7 mouse cellular contexts compared by ENCODE assay signal in genomic region chr4:141735206-141735560, GRCm38 (mm10). TPM values are rescaled to one million over a fixed set of nuclear protein-coding genes. Genes with fewer than 3 reads are reported as not detected.
A peak's percentile ranks its signal among the peaks of the same experiment; 100 is the strongest.
DNase-seq lines count a peak whose midpoint lies in the region; ATAC-seq and TF ChIP-seq lines count a peak whose summit lies in the region.

No protein-coding gene starts in this region.

- H3K4me2 ChIP-seq in lung, embryonic 16.5 days (ENCODE audit: low read depth, low read length) = peak overlapping the region; percentile 54
- peak overlapping the region; percentile 75 for H3K4me2 ChIP-seq in forebrain, embryonic 11.5 days (ENCODE audit: low read depth, low read length, severe bottlenecking)
- peak overlapping the region; percentile 61 for H3K4me2 ChIP-seq in limb, embryonic 11.5 days (ENCODE audit: low read depth, severe bottlenecking)

- no peaks in the 10 kb centered on the region for H3K36me3 ChIP-seq in lung, embryonic 16.5 days (ENCODE audit: control insufficient read depth, insufficient read depth, low read length)
- H3K36me3 ChIP-seq in forebrain, embryonic 11.5 days (ENCODE audit: control insufficient read depth, insufficient read depth, low read length) = no peaks in the 10 kb centered on the region
- no peaks in the 10 kb centered on the region for H3K36me3 ChIP-seq in limb, embryonic 11.5 days (ENCODE audit: control insufficient read depth, insufficient read depth, low read length)
- no peaks in the 10 kb centered on the region for H3K36me3 ChIP-seq in small intestine, adult 2 months (ENCODE audit: control insufficient read depth, insufficient read depth, low read length)

- H3K27me3 ChIP-seq in lung, embryonic 16.5 days (ENCODE audit: control insufficient read depth, insufficient read depth, low read depth, low read length) = no peaks in the 10 kb centered on the region
- no peaks in the 10 kb centered on the region for H3K27me3 ChIP-seq in forebrain, embryonic 11.5 days (ENCODE audit: control insufficient read depth, insufficient read depth, low read length)
- H3K27me3 ChIP-seq in limb, embryonic 11.5 days (ENCODE audit: control insufficient read depth, insufficient read depth, low read length) = no peaks in the 10 kb centered on the region
- no peaks in the 10 kb centered on the region for H3K27me3 ChIP-seq in small intestine, adult 2 months (ENCODE audit: control insufficient read depth, insufficient read depth, low read length)

- 25% methylated on average over 9 of the region's 9 CpGs for WGBS in lung, embryonic 16.5 days
- 23% methylated on average over 9 of the region's 9 CpGs for WGBS in forebrain, embryonic 11.5 days
- 25% methylated on average over 9 of the region's 9 CpGs for WGBS in limb, embryonic 11.5 days
- WGBS in small intestine, adult 2 months = 30% methylated on average over 9 of the region's 9 CpGs

- peak; percentile 4; the same call in 1 of the 2 replicates for ATAC-seq in lung, embryonic 16.5 days (ENCODE audit: low read depth)
- no peak; the same call in 1 of the 2 replicates for ATAC-seq in forebrain, embryonic 11.5 days (replicated peaks; ENCODE audit: low FRiP score)
- no peak for ATAC-seq in limb, embryonic 11.5 days (ENCODE audit: insufficient number of reproducible peaks, low FRiP score, low TSS enrichment, low read depth)

- DNase-seq in lung, adult 18-20 months = no peak
- DNase-seq in forebrain, embryonic 11.5 days (ENCODE audit: low spot score) = no peak
- no peak for DNase-seq in limb, embryonic 11.5 days (ENCODE audit: low spot score)
- DNase-seq in cerebellum, adult 9-11 months = no peak
- no peak for DNase-seq in urinary bladder, adult 2 months (ENCODE audit: low spot score)

- peaks cover 4% of the 10 kb centered on the region for H3K4me1 ChIP-seq in lung, embryonic 16.5 days (replicated peaks; ENCODE audit: control insufficient read depth, insufficient read depth, low read length)
- no peaks in the 10 kb centered on the region; the same call in 1 of the 2 replicates for H3K4me1 ChIP-seq in forebrain, embryonic 11.5 days (replicated peaks; ENCODE audit: control insufficient read depth, insufficient read depth, low read length)
- H3K4me1 ChIP-seq in limb, embryonic 11.5 days (ENCODE audit: control insufficient read depth, insufficient read depth, low read length) = no peaks in the 10 kb centered on the region
- peaks cover 24% of the 10 kb centered on the region for H3K4me1 ChIP-seq in small intestine, adult 2 months (ENCODE audit: control insufficient read depth, insufficient read depth, insufficient read length, low read length)

- H3K27ac ChIP-seq in lung, embryonic 16.5 days (ENCODE audit: low read length) = peak overlapping the region; percentile 37
- no peak overlapping the region for H3K27ac ChIP-seq in forebrain, embryonic 11.5 days (ENCODE audit: low read depth, low read length)
- H3K27ac ChIP-seq in limb, embryonic 11.5 days (replicated peaks; ENCODE audit: low read depth, low read length) = no peak overlapping the region
- H3K27ac ChIP-seq in small intestine, adult 2 months (ENCODE audit: insufficient read depth, low read depth, low read length) = peak overlapping the region; percentile 7; the same call in 1 of the 2 replicates

- H3K9me3 ChIP-seq in lung, embryonic 16.5 days (ENCODE audit: control insufficient read depth, low read length) = no peaks in the 10 kb centered on the region
- no peaks in the 10 kb centered on the region for H3K9me3 ChIP-seq in forebrain, embryonic 11.5 days (ENCODE audit: control insufficient read depth, low read length)
- H3K9me3 ChIP-seq in limb, embryonic 11.5 days (ENCODE audit: control insufficient read depth, low read length) = no peaks in the 10 kb centered on the region

- no peak for TF ChIP-seq CTCF in small intestine, adult 2 months (IDR thresholded peaks at IDR 0.05; ENCODE audit: extremely low read depth, insufficient read length, insufficient replicate concordance, low read depth, low read length)

- peak overlapping the region; percentile 39; the same call in 1 of the 2 replicates for H3K4me3 ChIP-seq in lung, embryonic 16.5 days (ENCODE audit: low read length)
- peak overlapping the region; percentile 31 for H3K4me3 ChIP-seq in forebrain, embryonic 11.5 days (ENCODE audit: low read depth, low read length)
- peak overlapping the region; percentile 20 for H3K4me3 ChIP-seq in limb, embryonic 11.5 days (ENCODE audit: low read depth, low read length)
- peak overlapping the region; percentile 43 for H3K4me3 ChIP-seq in small intestine, adult 2 months (ENCODE audit: low read depth, low read length)

- no peak for TF ChIP-seq POLR2A in small intestine, adult 2 months (IDR thresholded peaks at IDR 0.05; ENCODE audit: low read depth, low read length)

- H3K9ac ChIP-seq in lung, embryonic 16.5 days (ENCODE audit: low read length) = no peak overlapping the region
- peak overlapping the region; percentile 54; the same call in 1 of the 2 replicates for H3K9ac ChIP-seq in forebrain, embryonic 11.5 days (ENCODE audit: low read length)
- H3K9ac ChIP-seq in limb, embryonic 11.5 days (ENCODE audit: low read length) = no peak overlapping the region; the same call in 1 of the 2 replicates

RNA-seq across cellular contexts. Expression of gene Agmat, which starts 11.3 kb away (rescaled TPM):
- polyA plus RNA-seq in lung, embryonic 16.5 days (2015; fragmentation: Nextera tagmentation; extraction: Ambion mirVana) = 0.21 and 1.4 TPM in 2 replicates
- not detected in 2 replicates for polyA plus RNA-seq in forebrain, embryonic 11.5 days (2014; fragmentation: Nextera tagmentation; extraction: Ambion mirVana)
- 0.11 TPM in 1 of 2 replicates, not detected in the other for polyA plus RNA-seq in limb, embryonic 11.5 days (2014; fragmentation: Nextera tagmentation; extraction: Ambion mirVana)
- 13.3 and 19.0 TPM in 2 replicates for polyA plus RNA-seq in small intestine, adult 2 months (2012; rRNA removed)
- polyA plus RNA-seq in urinary bladder, adult 2 months (2012; rRNA removed) = not detected in 2 replicates

RNA-seq across cellular contexts. Expression of gene Ddi2, which starts 12.0 kb away (rescaled TPM):
- 18.1 and 18.3 TPM in 2 replicates for polyA plus RNA-seq in lung, embryonic 16.5 days (2015; fragmentation: Nextera tagmentation; extraction: Ambion mirVana)
- polyA plus RNA-seq in forebrain, embryonic 11.5 days (2014; fragmentation: Nextera tagmentation; extraction: Ambion mirVana) = 22.6 and 24.2 TPM in 2 replicates
- 22.4 and 25.9 TPM in 2 replicates for polyA plus RNA-seq in limb, embryonic 11.5 days (2014; fragmentation: Nextera tagmentation; extraction: Ambion mirVana)
- polyA plus RNA-seq in small intestine, adult 2 months (2012; rRNA removed) = 15.4 and 21.2 TPM in 2 replicates
- 38.9 and 40.9 TPM in 2 replicates for polyA plus RNA-seq in urinary bladder, adult 2 months (2012; rRNA removed)

RNA-seq across cellular contexts. Expression of gene Rsc1a1, which starts 49.8 kb away (rescaled TPM):
- polyA plus RNA-seq in lung, embryonic 16.5 days (2015; fragmentation: Nextera tagmentation; extraction: Ambion mirVana) = not detected in 2 replicates
- polyA plus RNA-seq in forebrain, embryonic 11.5 days (2014; fragmentation: Nextera tagmentation; extraction: Ambion mirVana) = 2.4 TPM in 1 of 2 replicates, not detected in the other
- 1.4 and 3.5 TPM in 2 replicates for polyA plus RNA-seq in limb, embryonic 11.5 days (2014; fragmentation: Nextera tagmentation; extraction: Ambion mirVana)
- 9.8 and 16.5 TPM in 2 replicates for polyA plus RNA-seq in small intestine, adult 2 months (2012; rRNA removed)
- polyA plus RNA-seq in urinary bladder, adult 2 months (2012; rRNA removed) = 14.4 and 17.2 TPM in 2 replicates

RNA-seq across cellular contexts. Expression of gene Dnajc16, which starts 55.5 kb away (rescaled TPM):
- 4.3 and 4.7 TPM in 2 replicates for polyA plus RNA-seq in lung, embryonic 16.5 days (2015; fragmentation: Nextera tagmentation; extraction: Ambion mirVana)
- 4.2 and 4.3 TPM in 2 replicates for polyA plus RNA-seq in forebrain, embryonic 11.5 days (2014; fragmentation: Nextera tagmentation; extraction: Ambion mirVana)
- polyA plus RNA-seq in limb, embryonic 11.5 days (2014; fragmentation: Nextera tagmentation; extraction: Ambion mirVana) = 3.1 and 3.6 TPM in 2 replicates
- polyA plus RNA-seq in small intestine, adult 2 months (2012; rRNA removed) = 3.2 and 5.3 TPM in 2 replicates
- polyA plus RNA-seq in urinary bladder, adult 2 months (2012; rRNA removed) = 12.8 and 13.0 TPM in 2 replicates

RNA-seq across cellular contexts. Expression of gene Casp9, which starts 58.2 kb away (rescaled TPM):
- polyA plus RNA-seq in lung, embryonic 16.5 days (2015; fragmentation: Nextera tagmentation; extraction: Ambion mirVana) = 23.9 and 24.6 TPM in 2 replicates
- polyA plus RNA-seq in forebrain, embryonic 11.5 days (2014; fragmentation: Nextera tagmentation; extraction: Ambion mirVana) = 20.4 and 21.2 TPM in 2 replicates
- 16.9 and 19.0 TPM in 2 replicates for polyA plus RNA-seq in limb, embryonic 11.5 days (2014; fragmentation: Nextera tagmentation; extraction: Ambion mirVana)
- 11.5 and 14.6 TPM in 2 replicates for polyA plus RNA-seq in small intestine, adult 2 months (2012; rRNA removed)
- polyA plus RNA-seq in urinary bladder, adult 2 months (2012; rRNA removed) = 15.7 and 16.9 TPM in 2 replicates

Comparison
In these comparisons a context has a peak if more than half of its experiments do, and no peak if none do; other contexts are left out.
1. H3K27ac ChIP-seq: peak in lung, embryonic 16.5 days (single experiment) and small intestine, adult 2 months (single experiment); none in forebrain, embryonic 11.5 days (single experiment) and limb, embryonic 11.5 days (single experiment).
2. Peak in every context shown above with its lines, with median percentiles within 50 percentile points of each other: H3K4me2 ChIP-seq and H3K4me3 ChIP-seq.